Mouse (Mus musculus): ENCODE measurements around the gene Wdfy3. TPM values are rescaled to one million over a fixed set of nuclear protein-coding genes. Genes with fewer than 3 reads are reported as not detected.
A peak's percentile ranks its signal among the peaks of the same experiment; 100 is the strongest.

The Wdfy3 gene
- polyA plus RNA-seq, 1 experiment from 2014 or later: 15.3 TPM

- no peaks in the 10 kb centered on the region for H3K4me1 ChIP-seq (ENCODE audit: control insufficient read depth, insufficient read depth, low read length)
- no peaks in the 10 kb centered on the region for H3K9me3 ChIP-seq (replicated peaks; ENCODE audit: control insufficient read depth, low read length)
- 96% methylated on average over 2 of the region's 2 CpGs for WGBS
- no peak for ATAC-seq
- H3K27me3 ChIP-seq (replicated peaks; ENCODE audit: control insufficient read depth, insufficient read depth, low read length): no peaks in the 10 kb centered on the region
- no peak overlapping the region for H3K27ac ChIP-seq (ENCODE audit: low read depth, low read length)
- H3K36me3 ChIP-seq (ENCODE audit: control insufficient read depth, insufficient read depth, low read length): 0 out of 2 replicates have a peak, but pooled peaks cover 7% of the 10 kb centered on the region
- H3K4me3 ChIP-seq (ENCODE audit: low read depth, low read length): no peak overlapping the region
- no peak overlapping the region for H3K9ac ChIP-seq (ENCODE audit: low read length)
- no peak overlapping the region for H3K4me2 ChIP-seq (ENCODE audit: low read length)
- DNase-seq (ENCODE audit: low spot score): no peak
Measured at GRCm38 (mm10) chr5:102048416-102048815, 21.3 kb downstream of the Wdfy3 start.

DNA sequence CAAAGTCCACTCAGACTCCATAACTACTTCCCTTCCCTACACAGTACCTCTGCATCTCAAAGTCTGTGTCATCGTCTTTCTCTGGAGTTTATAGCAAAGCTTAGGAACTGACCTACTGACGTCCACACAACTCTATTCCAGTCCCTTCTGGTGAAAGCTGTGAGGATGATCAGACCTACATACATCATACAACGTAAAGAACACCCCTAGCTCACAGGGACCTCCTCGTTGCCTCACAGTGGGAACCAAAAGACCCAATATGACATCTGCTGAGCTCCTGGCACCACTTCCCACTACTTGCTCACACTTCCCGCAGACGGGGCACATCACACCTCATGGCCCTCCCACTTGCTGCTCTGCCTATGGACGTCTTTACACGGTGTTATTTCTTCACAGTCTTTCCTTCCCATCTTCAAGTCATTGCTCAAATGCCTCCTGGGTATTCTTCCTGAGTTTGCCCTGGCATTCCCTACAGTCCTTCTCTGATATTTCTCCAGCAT, 23.1 kb downstream of the Wdfy3 start:
- H3K9ac ChIP-seq (ENCODE audit: low read length): no peak overlapping the region
- H3K4me3 ChIP-seq (ENCODE audit: low read depth, low read length): no peak overlapping the region
- H3K4me1 ChIP-seq (ENCODE audit: control insufficient read depth, insufficient read depth, low read length): no peaks in the 10 kb centered on the region
- 92% methylated on average over 8 of the region's 8 CpGs for WGBS
- DNase-seq (ENCODE audit: low spot score) (no peak), ATAC-seq (no peak)
- no peaks in the 10 kb centered on the region for H3K27me3 ChIP-seq (replicated peaks; ENCODE audit: control insufficient read depth, insufficient read depth, low read length)
- H3K36me3 ChIP-seq (ENCODE audit: control insufficient read depth, insufficient read depth, low read length): 0 out of 2 replicates have a peak, but pooled peaks cover 7% of the 10 kb centered on the region
- H3K4me2 ChIP-seq (ENCODE audit: low read length): no peak overlapping the region
- no peaks in the 10 kb centered on the region for H3K9me3 ChIP-seq (replicated peaks; ENCODE audit: control insufficient read depth, low read length)
- no peak overlapping the region for H3K27ac ChIP-seq (ENCODE audit: low read depth, low read length)

DNA sequence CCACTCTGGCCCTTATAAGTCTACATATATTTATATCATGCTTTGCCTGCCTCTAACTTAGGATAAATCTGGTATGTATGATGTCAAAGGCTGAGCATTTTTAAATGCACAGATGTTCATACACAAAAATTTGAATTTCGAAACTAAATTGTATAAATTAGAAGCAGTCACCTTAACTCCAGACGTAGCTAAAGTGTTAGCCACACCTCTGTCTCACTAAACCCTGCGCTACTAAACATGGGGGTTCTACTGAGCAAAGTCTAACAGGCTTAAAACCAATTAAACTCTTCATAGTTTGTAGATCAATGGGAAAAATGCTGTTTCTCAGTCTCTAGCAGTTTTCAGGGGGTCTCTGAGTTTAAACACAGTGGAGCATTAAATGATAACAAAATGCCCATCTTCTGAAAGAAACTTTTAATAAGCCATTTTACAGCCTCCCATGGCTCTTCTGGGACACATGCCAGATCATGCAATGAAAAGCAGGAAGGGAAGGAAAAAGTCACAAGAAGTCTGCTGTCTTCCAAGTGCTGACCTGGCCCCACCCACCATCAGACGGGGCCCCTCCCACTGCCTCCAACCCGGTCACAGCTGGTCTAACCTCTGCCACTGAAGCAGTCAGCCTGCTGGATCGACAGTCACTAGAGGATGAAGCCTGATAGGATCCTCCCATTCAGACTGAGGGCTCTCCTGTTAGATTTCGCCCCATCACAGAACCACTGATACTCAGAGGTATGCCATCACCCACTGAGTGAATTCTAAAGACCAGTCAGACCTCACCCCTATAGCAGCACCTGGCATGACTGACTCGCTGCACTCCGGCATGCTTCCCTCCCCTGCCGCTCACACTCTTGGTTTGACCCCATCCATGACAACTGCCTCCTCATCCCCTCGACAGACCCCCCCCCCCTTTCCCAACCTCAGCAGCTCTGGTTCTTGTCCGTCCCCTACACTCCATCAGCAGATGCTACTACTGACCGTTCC, 23.8 kb downstream of the Wdfy3 start:
- H3K4me1 ChIP-seq (ENCODE audit: control insufficient read depth, insufficient read depth, low read length): no peaks in the 10 kb centered on the region
- WGBS: 83% methylated on average over 13 of the region's 13 CpGs
- peaks cover 14% of the 10 kb centered on the region for H3K36me3 ChIP-seq (ENCODE audit: control insufficient read depth, insufficient read depth, low read length)
- no peak overlapping the region for H3K4me2 ChIP-seq (ENCODE audit: low read length)
- no peak overlapping the region for H3K4me3 ChIP-seq (ENCODE audit: low read depth, low read length)
- DNase-seq (ENCODE audit: low spot score) (no peak), ATAC-seq (no peak)
- H3K27me3 ChIP-seq (replicated peaks; ENCODE audit: control insufficient read depth, insufficient read depth, low read length): no peaks in the 10 kb centered on the region
- H3K9me3 ChIP-seq (replicated peaks; ENCODE audit: control insufficient read depth, low read length): no peaks in the 10 kb centered on the region
- no peak overlapping the region for H3K27ac ChIP-seq (ENCODE audit: low read depth, low read length)
- H3K9ac ChIP-seq (ENCODE audit: low read length): no peak overlapping the region

- H3K27ac ChIP-seq (ENCODE audit: low read depth, low read length): no peak overlapping the region
- ATAC-seq (no peak), DNase-seq (ENCODE audit: low spot score) (no peak)
- no peaks in the 10 kb centered on the region for H3K4me1 ChIP-seq (ENCODE audit: control insufficient read depth, insufficient read depth, low read length)
- H3K9me3 ChIP-seq (replicated peaks; ENCODE audit: control insufficient read depth, low read length): no peaks in the 10 kb centered on the region
- no peak overlapping the region for H3K4me3 ChIP-seq (ENCODE audit: low read depth, low read length)
- H3K36me3 ChIP-seq (ENCODE audit: control insufficient read depth, insufficient read depth, low read length): peaks cover 21% of the 10 kb centered on the region
- no peak overlapping the region for H3K4me2 ChIP-seq (ENCODE audit: low read length)
- no peak overlapping the region for H3K9ac ChIP-seq (ENCODE audit: low read length)
- 92% methylated on average over 8 of the region's 8 CpGs for WGBS
- H3K27me3 ChIP-seq (replicated peaks; ENCODE audit: control insufficient read depth, insufficient read depth, low read length): no peaks in the 10 kb centered on the region
Measured at GRCm38 (mm10) chr5:102045177-102045576, 24.5 kb downstream of the Wdfy3 start.

DNA sequence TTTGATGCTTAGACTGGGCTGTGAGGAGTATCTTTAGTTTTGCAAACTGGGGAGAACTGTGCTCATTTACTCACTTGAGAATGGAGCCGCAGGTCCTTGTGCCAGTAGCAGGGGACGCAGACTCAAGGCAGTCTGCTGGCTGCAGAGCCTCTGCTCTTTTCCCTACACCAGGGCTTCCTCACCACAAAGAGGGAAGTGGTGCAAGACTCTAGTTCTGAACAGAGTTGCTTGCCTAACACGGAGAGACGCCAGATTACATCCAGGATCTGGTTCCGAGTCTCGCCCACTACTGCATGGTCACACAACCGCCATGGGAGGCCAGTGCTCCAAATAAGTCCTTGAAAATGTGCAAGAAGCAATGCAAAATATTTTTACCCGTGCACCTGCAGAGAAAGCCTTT, 36.4 kb downstream of the Wdfy3 start:
- Histone ChIP-seq H3K4me1 (ENCODE audit: control insufficient read depth, insufficient read depth, low read length) (no peaks in the 10 kb centered on the region), H3K4me2 (ENCODE audit: low read length) (no peak overlapping the region), H3K9me3 (replicated peaks; ENCODE audit: control insufficient read depth, low read length) (0 out of 2 replicates have a peak, but pooled peaks cover 5% of the 10 kb centered on the region), H3K27me3 (replicated peaks; ENCODE audit: control insufficient read depth, insufficient read depth, low read length) (no peaks in the 10 kb centered on the region), H3K36me3 (ENCODE audit: control insufficient read depth, insufficient read depth, low read length) (peaks cover 77% of the 10 kb centered on the region), H3K27ac (ENCODE audit: low read depth, low read length) (no peak overlapping the region), H3K9ac (ENCODE audit: low read length) (no peak overlapping the region), H3K4me3 (ENCODE audit: low read depth, low read length) (no peak overlapping the region)
- WGBS: 95% methylated on average over 8 of the region's 8 CpGs
- no peak for DNase-seq (ENCODE audit: low spot score)
- no peak for ATAC-seq

DNA sequence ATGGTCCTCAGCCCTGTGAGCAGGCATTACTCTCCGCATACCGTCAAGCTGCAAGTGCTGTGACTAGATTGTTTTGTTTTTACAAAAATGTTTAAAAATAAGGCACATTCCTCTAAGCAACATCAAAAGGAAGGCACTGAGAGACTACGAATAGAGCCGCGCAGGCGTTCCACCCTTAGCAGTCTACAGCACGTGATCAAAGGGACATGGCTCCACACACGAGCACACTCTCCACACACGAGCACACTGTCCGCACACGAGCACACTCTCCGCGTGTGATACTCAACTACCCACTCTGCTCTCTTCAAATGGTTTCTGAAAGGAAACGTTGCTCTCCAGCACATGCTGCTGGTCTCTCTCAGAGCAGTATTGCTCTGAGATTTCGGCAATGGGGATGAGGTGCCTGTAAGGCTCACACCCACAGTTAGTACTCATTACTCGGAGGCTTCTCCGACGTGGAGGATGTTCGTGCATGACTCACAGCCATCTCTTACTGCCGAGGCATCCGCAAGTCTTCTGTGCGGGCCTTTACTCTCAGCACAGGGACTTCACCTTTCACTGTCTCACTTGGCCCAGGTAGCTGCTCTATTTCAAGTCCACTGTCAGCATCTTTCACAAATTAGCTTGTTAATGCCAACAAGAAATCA, 37.0 kb downstream of the Wdfy3 start:
- H3K27ac ChIP-seq (ENCODE audit: low read depth, low read length): peak overlapping the region; percentile 30; the same call in 1 of the 2 replicates
- no peak overlapping the region for H3K4me3 ChIP-seq (ENCODE audit: low read depth, low read length)
- H3K9me3 ChIP-seq (replicated peaks; ENCODE audit: control insufficient read depth, low read length): 0 out of 2 replicates have a peak, but pooled peaks cover 5% of the 10 kb centered on the region
- no peak overlapping the region for H3K9ac ChIP-seq (ENCODE audit: low read length)
- peaks cover 72% of the 10 kb centered on the region for H3K36me3 ChIP-seq (ENCODE audit: control insufficient read depth, insufficient read depth, low read length)
- no peaks in the 10 kb centered on the region for H3K27me3 ChIP-seq (replicated peaks; ENCODE audit: control insufficient read depth, insufficient read depth, low read length)
- ATAC-seq (no peak), DNase-seq (ENCODE audit: low spot score) (no peak)
- H3K4me2 ChIP-seq (ENCODE audit: low read length): no peak overlapping the region
- no peaks in the 10 kb centered on the region for H3K4me1 ChIP-seq (ENCODE audit: control insufficient read depth, insufficient read depth, low read length)
- WGBS: 91% methylated on average over 22 of the region's 22 CpGs

DNA sequence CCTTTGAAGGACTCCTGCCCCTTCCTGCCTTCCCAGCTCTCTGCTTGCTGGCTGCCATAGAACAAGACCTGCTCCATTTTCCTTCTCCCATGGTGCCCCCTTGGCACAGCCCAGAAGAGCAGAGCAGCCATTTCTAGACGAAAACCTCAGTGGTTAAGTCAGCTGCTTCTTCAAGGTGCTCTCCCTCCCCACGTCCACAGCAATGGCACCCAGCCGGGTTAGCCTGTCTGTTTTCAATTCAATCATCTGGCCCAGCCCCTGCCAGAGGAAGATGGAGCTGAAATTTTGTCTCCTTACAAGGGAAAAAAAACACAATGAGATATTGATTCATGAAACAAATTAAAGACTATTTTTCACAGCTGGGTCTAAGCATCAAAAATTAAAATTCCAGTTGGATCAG, 37.5 kb downstream of the Wdfy3 start:
- Histone ChIP-seq H3K4me1 (ENCODE audit: control insufficient read depth, insufficient read depth, low read length) (no peaks in the 10 kb centered on the region), H3K27me3 (replicated peaks; ENCODE audit: control insufficient read depth, insufficient read depth, low read length) (no peaks in the 10 kb centered on the region), H3K4me2 (ENCODE audit: low read length) (no peak overlapping the region), H3K36me3 (ENCODE audit: control insufficient read depth, insufficient read depth, low read length) (peaks cover 67% of the 10 kb centered on the region), H3K9ac (ENCODE audit: low read length) (no peak overlapping the region), H3K4me3 (ENCODE audit: low read depth, low read length) (no peak overlapping the region), H3K27ac (ENCODE audit: low read depth, low read length) (0 out of 2 replicates have a peak overlapping the region, but pooled peaks have one; percentile 30), H3K9me3 (replicated peaks; ENCODE audit: control insufficient read depth, low read length) (0 out of 2 replicates have a peak, but pooled peaks cover 5% of the 10 kb centered on the region)
- no peak for DNase-seq (ENCODE audit: low spot score)
- no peak for ATAC-seq
- 88% methylated on average over 3 of the region's 3 CpGs for WGBS

GRCm38 (mm10) chr5:102023376-102023775, 46.3 kb downstream of the Wdfy3 start:
- Histone ChIP-seq H3K4me3 (ENCODE audit: low read depth, low read length) (no peak overlapping the region), H3K4me1 (ENCODE audit: control insufficient read depth, insufficient read depth, low read length) (no peaks in the 10 kb centered on the region), H3K36me3 (ENCODE audit: control insufficient read depth, insufficient read depth, low read length) (peaks cover 24% of the 10 kb centered on the region), H3K9me3 (replicated peaks; ENCODE audit: control insufficient read depth, low read length) (no peaks in the 10 kb centered on the region), H3K27ac (ENCODE audit: low read depth, low read length) (no peak overlapping the region), H3K9ac (ENCODE audit: low read length) (no peak overlapping the region), H3K27me3 (replicated peaks; ENCODE audit: control insufficient read depth, insufficient read depth, low read length) (no peaks in the 10 kb centered on the region), H3K4me2 (ENCODE audit: low read length) (no peak overlapping the region)
- 97% methylated on average over 11 of the region's 11 CpGs for WGBS
- no peak for DNase-seq (ENCODE audit: low spot score)
- ATAC-seq: no peak
